Mouse (Mus musculus) hindbrain, embryonic 10.5 days (tissue): ENCODE measurements around the gene Tst. TPM values are rescaled to one million over a fixed set of nuclear protein-coding genes. Genes with fewer than 3 reads are reported as not detected.

Experiments used
- DNase-seq: peaks from one replicate; pipeline ENCODE4 v3.0.0-alpha.2; 2017; ENCODE audit warnings: low spot score
- H3K27ac ChIP-seq: fragments of 300-500 bp; sonication (generic); 2 replicates; pipeline ENCODE4 v1.5.1; 2016; ENCODE audit warnings: mild to moderate bottlenecking, moderate library complexity
- H3K27me3 ChIP-seq: fragments of 300-500 bp; sonication (generic); 2 replicates; pipeline ENCODE4 v1.6.1; 2016; ENCODE audit warnings: mild to moderate bottlenecking; ENCODE audit not compliant: poor library complexity, insufficient read depth, severe bottlenecking
- H3K36me3 ChIP-seq: fragments of 300-500 bp; sonication (generic); 2 replicates; pipeline ENCODE4 v1.6.1; 2016; ENCODE audit warnings: mild to moderate bottlenecking, moderate library complexity
- H3K4me1 ChIP-seq: fragments of 300-500 bp; sonication (generic); replicated peaks from 2 replicates; pipeline ENCODE4 v1.6.1; 2016; ENCODE audit warnings: mild to moderate bottlenecking
- H3K4me3 ChIP-seq: fragments of 300-500 bp; sonication (generic); 2 replicates; pipeline ENCODE4 v1.5.1; 2016; ENCODE audit warnings: mild to moderate bottlenecking, moderate library complexity
- H3K9me3 ChIP-seq: fragments of 300-500 bp; sonication (generic); 2 replicates; pipeline ENCODE4 v1.6.1; 2016; ENCODE audit warnings: mild to moderate bottlenecking, moderate library complexity
- WGBS: fragments of 180-500 bp; shearing (Covaris S2); methylation state at CpG from one replicate; pipeline ENCODE4 v1.1.7; 2016; 5-methylcytosine and 5-hydroxymethylcytosine counted together
- polyA plus RNA-seq: library from polyadenylated mRNA; unstranded; fragments of >200 nt; fragmentation: Nextera tagmentation; extraction: Ambion mirVana; gene quantifications from 2 replicates; pipeline ENCODE4 v1.2.1, GENCODE M21; 2016

The Tst gene
- polyA plus RNA-seq, 1 experiment from 2014 or later, result 7.7 TPM

- Histone ChIP-seq H3K27me3 (peaks cover 26% of the 10 kb centered on the region), H3K4me1 (peaks cover 83% of the 10 kb centered on the region), H3K36me3 (peaks cover 32% of the 10 kb centered on the region), H3K27ac (peak overlapping the region; percentile 87), H3K4me3 (no peak overlapping the region), H3K9me3 (no peaks in the 10 kb centered on the region)
- 35% methylated on average over 4 of the region's 4 CpGs for WGBS
- DNase-seq, result no peak
Observed at GRCm38 (mm10) chr15:78438018-78438394, 32.3 kb upstream of the Tst start.

GRCm38 (mm10) chr15:78437237-78438017, 31.7 kb upstream of the Tst start:
- peak overlapping the region; percentile 46 for H3K4me3 ChIP-seq
- H3K36me3 ChIP-seq, result peaks cover 38% of the 10 kb centered on the region
- H3K4me1 ChIP-seq, result peaks cover 89% of the 10 kb centered on the region
- peak; percentile 52 for DNase-seq
- H3K27me3 ChIP-seq, result peaks cover 26% of the 10 kb centered on the region
- no peaks in the 10 kb centered on the region for H3K9me3 ChIP-seq
- H3K27ac ChIP-seq, result peak overlapping the region; percentile 87
- WGBS, result 11% methylated on average over 23 of the region's 23 CpGs

GRCm38 (mm10) chr15:78436380-78437192, 30.9 kb upstream of the Tst start:
- Histone ChIP-seq H3K36me3 (peaks cover 46% of the 10 kb centered on the region), H3K4me1 (peaks cover 92% of the 10 kb centered on the region), H3K9me3 (no peaks in the 10 kb centered on the region), H3K27me3 (peaks cover 26% of the 10 kb centered on the region), H3K4me3 (peak overlapping the region; percentile 46), H3K27ac (peak overlapping the region; percentile 87)
- DNase-seq, result peak; percentile 71
- WGBS, result 6% methylated on average over 32 of the region's 32 CpGs

GRCm38 (mm10) chr15:78435681-78436080, 30.0 kb upstream of the Tst start:
- Histone ChIP-seq H3K4me3 (no peak overlapping the region), H3K27ac (peak overlapping the region; percentile 87), H3K27me3 (peaks cover 26% of the 10 kb centered on the region), H3K36me3 (peaks cover 55% of the 10 kb centered on the region), H3K9me3 (no peaks in the 10 kb centered on the region), H3K4me1 (peaks cover 95% of the 10 kb centered on the region)
- no peak for DNase-seq
- WGBS, result 75% methylated on average over 11 of the region's 11 CpGs

- H3K4me1 ChIP-seq, result peaks cover 95% of the 10 kb centered on the region
- no peaks in the 10 kb centered on the region for H3K9me3 ChIP-seq
- 23% methylated on average over 6 of the region's 6 CpGs for WGBS
- H3K27ac ChIP-seq, result peak overlapping the region; percentile 87
- H3K4me3 ChIP-seq, result no peak overlapping the region
- peak; percentile 82 for DNase-seq
- peaks cover 26% of the 10 kb centered on the region for H3K27me3 ChIP-seq
- peaks cover 60% of the 10 kb centered on the region for H3K36me3 ChIP-seq
Observed at GRCm38 (mm10) chr15:78434896-78435520, 29.3 kb upstream of the Tst start.

- 80% methylated on average over 7 of the region's 7 CpGs for WGBS
- H3K9me3 ChIP-seq, result no peaks in the 10 kb centered on the region
- no peak for DNase-seq
- peaks cover 9% of the 10 kb centered on the region; the same call in 1 of the 2 replicates for H3K27me3 ChIP-seq
- peak overlapping the region; percentile 54 for H3K27ac ChIP-seq
- peaks cover 53% of the 10 kb centered on the region for H3K36me3 ChIP-seq
- peaks cover 82% of the 10 kb centered on the region for H3K4me1 ChIP-seq
- H3K4me3 ChIP-seq, result no peak overlapping the region
Observed at GRCm38 (mm10) chr15:78431541-78432121, 25.9 kb upstream of the Tst start.

GRCm38 (mm10) chr15:78430874-78431273, 25.2 kb upstream of the Tst start:
- peak overlapping the region; percentile 54 for H3K27ac ChIP-seq
- peaks cover 6% of the 10 kb centered on the region; the same call in 1 of the 2 replicates for H3K27me3 ChIP-seq
- peaks cover 50% of the 10 kb centered on the region for H3K36me3 ChIP-seq
- DNase-seq, result no peak
- no peak overlapping the region for H3K4me3 ChIP-seq
- WGBS, result 90% methylated on average over 10 of the region's 10 CpGs
- no peaks in the 10 kb centered on the region for H3K9me3 ChIP-seq
- H3K4me1 ChIP-seq, result peaks cover 74% of the 10 kb centered on the region

- Histone ChIP-seq H3K4me3 (peak overlapping the region; percentile 83), H3K27me3 (no peaks in the 10 kb centered on the region), H3K36me3 (peaks cover 44% of the 10 kb centered on the region), H3K27ac (peak overlapping the region; percentile 93), H3K9me3 (no peaks in the 10 kb centered on the region), H3K4me1 (peaks cover 68% of the 10 kb centered on the region)
- DNase-seq, result no peak
- WGBS, result 82% methylated on average over 13 of the region's 13 CpGs
Observed at GRCm38 (mm10) chr15:78429871-78430622, 24.3 kb upstream of the Tst start.

- Histone ChIP-seq H3K27ac (peak overlapping the region; percentile 93), H3K4me3 (peak overlapping the region; percentile 83), H3K27me3 (no peaks in the 10 kb centered on the region), H3K36me3 (peaks cover 39% of the 10 kb centered on the region), H3K4me1 (peaks cover 59% of the 10 kb centered on the region), H3K9me3 (no peaks in the 10 kb centered on the region)
- WGBS, result 3% methylated on average over 3 of the region's 3 CpGs
- no peak for DNase-seq
Observed at GRCm38 (mm10) chr15:78429139-78429459, 23.4 kb upstream of the Tst start.

- WGBS, result under 1% methylated on average over 52 of the region's 52 CpGs
- H3K27me3 ChIP-seq, result no peaks in the 10 kb centered on the region
- H3K36me3 ChIP-seq, result peaks cover 34% of the 10 kb centered on the region
- H3K9me3 ChIP-seq, result no peaks in the 10 kb centered on the region
- H3K27ac ChIP-seq, result peak within 1 kb of the TSS; percentile 93
- peaks cover 54% of the 10 kb centered on the region for H3K4me1 ChIP-seq
- peak; percentile 87 for DNase-seq
- peak within 1 kb of the TSS; percentile 83 for H3K4me3 ChIP-seq
Observed at GRCm38 (mm10) chr15:78428391-78429138, 22.9 kb upstream of the Tst start, which contains the start of gene Kctd17. Gene Kctd17 (plus strand): TSS chr15:78428564.

GRCm38 (mm10) chr15:78425230-78425629, 19.5 kb upstream of the Tst start:
- 70% methylated on average over 4 of the region's 4 CpGs for WGBS
- no peak for DNase-seq
- no peak overlapping the region for H3K27ac ChIP-seq

More at GRCm38 (mm10) chr15:78425230-78425629, 19.5 kb upstream of the Tst start:
- peaks cover under 1% of the 10 kb centered on the region; the same call in 1 of the 2 replicates for H3K36me3 ChIP-seq
- peaks cover 3% of the 10 kb centered on the region; the same call in 1 of the 2 replicates for H3K27me3 ChIP-seq
- no peaks in the 10 kb centered on the region for H3K9me3 ChIP-seq
- H3K4me3 ChIP-seq, result no peak overlapping the region
- peaks cover 32% of the 10 kb centered on the region for H3K4me1 ChIP-seq
